Mouse (Mus musculus) liver, embryonic 12.5 days (tissue): ENCODE results near the gene Capn9. TPM values are rescaled to one million over a fixed set of nuclear protein-coding genes. Genes with fewer than 3 reads are reported as not detected.

Source experiments
- polyA plus RNA-seq: library from polyadenylated mRNA; unstranded; fragments of >200 nt; fragmentation: Nextera tagmentation; extraction: Ambion mirVana; gene quantifications from 2 replicates; pipeline ENCODE4 v1.2.1, GENCODE M21; 2016

The Capn9 gene
- polyA plus RNA-seq, 1 experiment from 2014 or later, result 0.05 TPM

Other genes with a start within 250 kb of the Capn9 start
- gene Pgbd5, start 136.5 kb upstream of the Capn9 start, polyA plus RNA-seq, result 0.24 and 0.37 TPM in 2 replicates
- gene Cog2, start 55.3 kb upstream of the Capn9 start, polyA plus RNA-seq, result 23.8 and 25.2 TPM in 2 replicates
- gene Agt, start 6.4 kb upstream of the Capn9 start, polyA plus RNA-seq, result 23.3 and 25.9 TPM in 2 replicates
- 9.4 and 10.2 TPM in 2 replicates for gene 2310022B05Rik, start 87.3 kb downstream of the Capn9 start, polyA plus RNA-seq
- 32.4 and 35.4 TPM in 2 replicates for gene Ttc13, start 145.9 kb downstream of the Capn9 start, polyA plus RNA-seq
- gene Arv1, start 146.0 kb downstream of the Capn9 start, polyA plus RNA-seq, result 13.3 TPM in 2 replicates
- gene Fam89a, start 175.7 kb downstream of the Capn9 start, polyA plus RNA-seq, result 2.9 and 3.2 TPM in 2 replicates
- 0.01 and 0.05 TPM in 2 replicates for gene Trim67, start 217.0 kb downstream of the Capn9 start, polyA plus RNA-seq